Mouse (Mus musculus) kidney, adult 2 months (tissue): ENCODE data around the gene Adcy4.

ENCODE experiments used
- CTCF ChIP-seq: fragments of 200-500 bp; conservative IDR thresholded peaks from 2 replicates; pipeline ENCODE4 v1.5.1; 2011; ENCODE audit warnings: low read depth, mild to moderate bottlenecking, control low read depth, low read length, moderate library complexity, mixed read lengths; ENCODE audit not compliant: insufficient read depth, insufficient read length
- POLR2A ChIP-seq: fragments of 200-500 bp; IDR thresholded peaks from one replicate; pipeline ENCODE4 v1.6.1; 2011; ENCODE audit warnings: low read depth, low read length, control low read depth

GRCm38 (mm10) chr14:55721076-55721475 lies 62.8 kb downstream of the Adcy4 start:
- TF ChIP-seq POLR2A, result no peak
- TF ChIP-seq CTCF, result no peak
